Mouse (Mus musculus): ENCODE data around the gene Ric3.

GRCm38 (mm10) chr7:108993230-108993629 lies 89.9 kb downstream of the Ric3 start:
- TF ChIP-seq CTCF (IDR thresholded peaks at IDR 0.05; ENCODE audit: insufficient read depth, low read length) (0 out of 2 replicates have a peak, but pooled peaks have one; percentile 14), POLR2A (IDR thresholded peaks at IDR 0.05; ENCODE audit: borderline replicate concordance, extremely low read depth, low read depth, low read length) (no peak)

Measured in lung, adult 2 months (tissue).